Mouse (Mus musculus): ENCODE measurements at regions not wholly inside any gene's neighbourhood (a gene's known extent, or its start where the extent isn't known, plus 50 kb on each side); places are given as distances from the start of the nearest gene placed in this dataset.

GRCm38 (mm10) chr12:79939436-79939835 is 173.4 kb downstream of the Zfp36l1 start:
- DNase-seq (ENCODE audit: low spot score): no peak
- Histone ChIP-seq H3K9ac (replicated peaks; ENCODE audit: low read length, poor library complexity, severe bottlenecking) (no peak overlapping the region), H3K4me2 (ENCODE audit: low read depth, low read length, poor library complexity, severe bottlenecking) (no peak overlapping the region), H3K36me3 (ENCODE audit: insufficient read depth, low read length) (no peaks in the 10 kb centered on the region), H3K4me1 (ENCODE audit: insufficient read depth, low read length) (no peaks in the 10 kb centered on the region), H3K27ac (ENCODE audit: low read depth, low read length) (no peak overlapping the region), H3K9me3 (ENCODE audit: low read length) (no peaks in the 10 kb centered on the region), H3K27me3 (ENCODE audit: insufficient read depth, low read length) (no peaks in the 10 kb centered on the region), H3K4me3 (ENCODE audit: low read depth, low read length) (no peak overlapping the region)
- no peak for ATAC-seq (ENCODE audit: low FRiP score)
- 97% methylated on average over 9 of the region's 9 CpGs for WGBS
- TF ChIP-seq CTCF (IDR thresholded peaks at IDR 0.05): no peak

DNA sequence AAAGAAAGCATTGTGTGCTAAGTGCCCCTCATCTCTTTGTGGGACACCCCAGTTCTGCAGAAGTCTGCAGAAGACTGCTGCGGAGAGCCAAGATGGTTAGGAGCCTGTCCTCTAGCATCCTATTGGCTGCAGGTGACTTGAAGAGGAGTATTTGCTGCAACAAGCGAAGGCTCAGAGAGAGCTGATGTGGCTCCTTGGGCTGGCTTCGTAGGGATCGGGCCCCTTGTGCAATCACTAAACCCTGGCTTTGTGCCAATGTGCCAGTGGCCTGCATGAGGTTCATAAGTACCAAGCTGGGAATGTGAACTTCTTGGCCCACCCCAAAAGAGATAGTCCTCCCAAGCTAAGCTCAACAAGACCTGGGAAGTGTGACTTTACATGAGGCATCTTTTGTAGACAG is 174.9 kb downstream of the Zfp36l1 start:
- TF ChIP-seq CTCF (IDR thresholded peaks at IDR 0.05): no peak
- Histone ChIP-seq H3K27me3 (ENCODE audit: insufficient read depth, low read length) (no peaks in the 10 kb centered on the region), H3K9ac (replicated peaks; ENCODE audit: low read length, poor library complexity, severe bottlenecking) (no peak overlapping the region), H3K27ac (ENCODE audit: low read depth, low read length) (no peak overlapping the region), H3K4me3 (ENCODE audit: low read depth, low read length) (no peak overlapping the region), H3K4me2 (ENCODE audit: low read depth, low read length, poor library complexity, severe bottlenecking) (no peak overlapping the region), H3K9me3 (ENCODE audit: low read length) (no peaks in the 10 kb centered on the region), H3K4me1 (ENCODE audit: insufficient read depth, low read length) (no peaks in the 10 kb centered on the region), H3K36me3 (ENCODE audit: insufficient read depth, low read length) (no peaks in the 10 kb centered on the region)
- no peak for DNase-seq (ENCODE audit: low spot score)
- no peak for ATAC-seq (ENCODE audit: low FRiP score)
- WGBS: 94% methylated on average over 4 of the region's 4 CpGs

DNA sequence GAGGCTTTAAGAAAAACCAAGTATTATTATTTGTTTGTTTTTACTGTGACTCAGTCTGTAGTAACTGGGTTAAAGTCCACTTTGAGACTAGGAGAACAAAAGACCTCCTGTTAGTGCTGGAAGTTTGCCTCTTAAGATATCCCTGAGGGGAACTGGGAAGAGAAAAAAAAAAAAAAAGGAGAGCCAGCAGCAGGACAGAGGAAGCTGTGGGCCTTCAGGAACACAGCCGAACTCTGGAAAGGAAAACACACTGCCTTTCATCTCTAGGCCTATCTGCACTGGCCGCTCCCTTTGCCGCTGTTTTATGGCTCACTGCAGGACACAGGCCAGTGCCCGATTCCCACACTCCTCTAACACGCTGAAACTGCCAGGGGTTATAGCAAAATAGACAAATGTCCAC is 176.1 kb downstream of the Zfp36l1 start:
- H3K9ac ChIP-seq (replicated peaks; ENCODE audit: low read length, poor library complexity, severe bottlenecking): no peak overlapping the region
- H3K4me2 ChIP-seq (ENCODE audit: low read depth, low read length, poor library complexity, severe bottlenecking): no peak overlapping the region
- ATAC-seq (ENCODE audit: low FRiP score) (no peak), DNase-seq (ENCODE audit: low spot score) (no peak)
- H3K9me3 ChIP-seq (ENCODE audit: low read length): no peaks in the 10 kb centered on the region
- TF ChIP-seq CTCF (IDR thresholded peaks at IDR 0.05): no peak
- no peaks in the 10 kb centered on the region for H3K36me3 ChIP-seq (ENCODE audit: insufficient read depth, low read length)
- no peak overlapping the region for H3K4me3 ChIP-seq (ENCODE audit: low read depth, low read length)
- H3K27ac ChIP-seq (ENCODE audit: low read depth, low read length): peak overlapping the region; percentile 4; the same call in 1 of the 2 replicates
- H3K27me3 ChIP-seq (ENCODE audit: insufficient read depth, low read length): no peaks in the 10 kb centered on the region
- no peaks in the 10 kb centered on the region for H3K4me1 ChIP-seq (ENCODE audit: insufficient read depth, low read length)
- 63% methylated on average over 5 of the region's 5 CpGs for WGBS

DNA sequence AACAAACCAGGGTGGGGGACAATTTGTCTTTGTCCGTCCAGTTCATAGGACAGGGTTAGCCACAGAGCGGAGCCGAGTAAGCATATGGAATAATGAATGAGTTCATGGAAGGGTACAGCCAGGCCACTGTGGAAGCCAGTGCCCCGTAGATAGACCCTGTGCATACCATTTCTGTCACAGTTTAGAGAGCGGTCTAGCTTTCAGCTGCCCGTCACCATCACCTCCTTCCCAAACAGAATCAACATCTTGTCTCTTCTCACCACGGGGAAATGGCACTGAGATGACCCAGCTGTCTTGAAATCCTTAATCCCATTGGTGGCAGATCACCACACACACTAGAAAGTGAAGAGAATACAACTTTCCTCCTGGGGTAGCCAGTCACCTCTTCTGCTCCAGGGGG is 178.7 kb downstream of the Zfp36l1 start:
- no peak overlapping the region for H3K27ac ChIP-seq (ENCODE audit: low read depth, low read length)
- H3K4me1 ChIP-seq (ENCODE audit: insufficient read depth, low read length): no peaks in the 10 kb centered on the region
- DNase-seq (ENCODE audit: low spot score) (no peak), ATAC-seq (ENCODE audit: low FRiP score) (no peak)
- H3K27me3 ChIP-seq (ENCODE audit: insufficient read depth, low read length): no peaks in the 10 kb centered on the region
- no peak overlapping the region for H3K9ac ChIP-seq (replicated peaks; ENCODE audit: low read length, poor library complexity, severe bottlenecking)
- H3K4me2 ChIP-seq (ENCODE audit: low read depth, low read length, poor library complexity, severe bottlenecking): no peak overlapping the region
- H3K9me3 ChIP-seq (ENCODE audit: low read length): no peaks in the 10 kb centered on the region
- H3K4me3 ChIP-seq (ENCODE audit: low read depth, low read length): no peak overlapping the region
- 73% methylated on average over 7 of the region's 7 CpGs for WGBS
- H3K36me3 ChIP-seq (ENCODE audit: insufficient read depth, low read length): no peaks in the 10 kb centered on the region
- TF ChIP-seq CTCF (IDR thresholded peaks at IDR 0.05): no peak

- Histone ChIP-seq H3K27me3 (ENCODE audit: insufficient read depth, low read length) (no peaks in the 10 kb centered on the region), H3K4me2 (ENCODE audit: low read depth, low read length, poor library complexity, severe bottlenecking) (no peak overlapping the region), H3K4me1 (ENCODE audit: insufficient read depth, low read length) (no peaks in the 10 kb centered on the region), H3K9ac (replicated peaks; ENCODE audit: low read length, poor library complexity, severe bottlenecking) (no peak overlapping the region), H3K36me3 (ENCODE audit: insufficient read depth, low read length) (no peaks in the 10 kb centered on the region), H3K27ac (ENCODE audit: low read depth, low read length) (no peak overlapping the region), H3K9me3 (ENCODE audit: low read length) (no peaks in the 10 kb centered on the region), H3K4me3 (ENCODE audit: low read depth, low read length) (no peak overlapping the region)
- no peak for TF ChIP-seq CTCF (IDR thresholded peaks at IDR 0.05)
- 75% methylated on average over 7 of the region's 7 CpGs for WGBS
- DNase-seq (ENCODE audit: low spot score) (no peak), ATAC-seq (ENCODE audit: low FRiP score) (no peak)
Observed at GRCm38 (mm10) chr12:79932905-79933304, 179.9 kb downstream of the Zfp36l1 start.

DNA sequence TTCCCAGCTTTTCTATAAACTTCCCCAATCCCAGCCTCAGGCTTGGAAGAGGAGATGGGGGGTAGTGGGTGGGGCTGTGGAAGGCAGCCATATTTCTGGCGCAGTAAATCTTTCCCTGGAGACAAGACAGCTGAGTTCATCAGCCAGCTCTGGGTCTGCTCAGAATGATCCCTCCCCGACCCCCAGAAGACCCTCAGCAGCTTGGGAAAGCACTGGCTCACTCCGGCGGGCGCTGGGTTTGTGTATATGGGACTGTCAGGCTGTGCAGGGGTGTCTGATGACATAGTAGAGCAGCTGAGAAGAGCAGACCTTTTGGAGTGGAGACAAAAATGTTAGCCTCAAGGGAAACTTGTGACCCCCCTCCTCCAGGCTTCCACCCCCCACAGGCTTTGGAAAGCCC is 181.4 kb downstream of the Zfp36l1 start:
- Histone ChIP-seq H3K27ac (ENCODE audit: low read depth, low read length) (no peak overlapping the region), H3K9ac (replicated peaks; ENCODE audit: low read length, poor library complexity, severe bottlenecking) (no peak overlapping the region), H3K4me1 (ENCODE audit: insufficient read depth, low read length) (peaks cover 3% of the 10 kb centered on the region; the same call in 1 of the 2 replicates), H3K27me3 (ENCODE audit: insufficient read depth, low read length) (no peaks in the 10 kb centered on the region), H3K4me2 (ENCODE audit: low read depth, low read length, poor library complexity, severe bottlenecking) (no peak overlapping the region), H3K36me3 (ENCODE audit: insufficient read depth, low read length) (no peaks in the 10 kb centered on the region), H3K4me3 (ENCODE audit: low read depth, low read length) (no peak overlapping the region), H3K9me3 (ENCODE audit: low read length) (no peaks in the 10 kb centered on the region)
- no peak for TF ChIP-seq CTCF (IDR thresholded peaks at IDR 0.05)
- WGBS: 77% methylated on average over 5 of the region's 5 CpGs
- DNase-seq (ENCODE audit: low spot score) (no peak), ATAC-seq (ENCODE audit: low FRiP score) (no peak)

Data from midbrain, postnatal 0 days (tissue).